Mouse (Mus musculus): ENCODE measurements around the gene Zmym4.

DNA sequence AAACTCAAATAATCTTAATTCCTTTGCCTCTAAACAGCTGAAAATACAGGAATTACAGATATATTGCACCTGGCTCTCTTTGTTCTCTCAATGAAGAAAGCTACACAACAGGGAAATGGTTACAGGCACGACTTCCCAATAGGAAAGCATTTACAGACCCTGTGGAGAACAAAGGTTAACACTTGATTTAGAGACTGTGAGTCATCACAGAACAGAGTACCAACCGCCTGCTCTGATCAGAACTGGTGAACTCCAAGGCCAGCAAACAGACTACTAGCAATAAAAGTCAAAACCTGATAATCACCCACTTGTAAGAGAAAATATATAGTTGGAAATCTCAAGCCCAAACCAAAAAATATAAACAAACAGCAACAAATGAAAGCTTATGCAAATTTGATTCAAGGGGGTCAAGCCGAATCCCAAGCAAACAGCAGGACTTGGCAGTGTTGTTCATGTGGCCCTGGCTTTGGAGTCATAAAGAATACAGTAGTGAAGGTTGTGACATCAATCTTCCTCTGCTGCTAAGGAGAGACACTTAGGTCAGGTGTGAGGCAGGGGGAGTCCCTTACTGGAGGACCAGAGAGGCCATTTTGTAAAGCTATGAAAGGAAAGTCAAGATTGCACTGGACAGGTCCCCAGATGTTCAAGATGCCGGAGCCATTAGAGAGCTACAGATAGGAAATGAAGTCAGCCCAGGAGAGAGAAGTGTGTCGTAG lies 88.2 kb downstream of the Zmym4 start:
- TF ChIP-seq CTCF (IDR thresholded peaks at IDR 0.05; ENCODE audit: extremely low read depth, insufficient read depth, low read length) (no peak), POLR2A (IDR thresholded peaks at IDR 0.05; ENCODE audit: extremely low read depth, insufficient read depth, low read length) (no peak)

Measured in cortical plate, adult 2 months (tissue).